Mouse (Mus musculus) Patski (cell line): ENCODE measurements around the gene Nap1l1. TPM values are rescaled to one million over a fixed set of nuclear protein-coding genes. Genes with fewer than 3 reads are reported as not detected.

ENCODE experiments used
- ATAC-seq: fragments of 100-300 bp; one replicate; pipeline ENCODE4 v1.8.0; 2021
- CTCF ChIA-PET: fragments of 350-600 bp; sonication (Branson Sonifier 250); formaldehyde crosslinking; loops from one replicate; lab custom pipeline; 2022; ENCODE audit warnings: inconsistent platforms; lab: Charles Lee
- POLR2A ChIA-PET: fragments of 350-600 bp; sonication (Branson Sonifier 250); formaldehyde crosslinking; loops from one replicate; lab custom pipeline; 2022; ENCODE audit warnings: antibody characterized with exemption, inconsistent platforms; lab: Charles Lee
- DNase-seq: peaks from one replicate; pipeline ENCODE4 v3.0.0-alpha.2; 2011; ENCODE audit warnings: low read depth, low spot score
- H3K27me3 ChIP-seq: fragments of 371-371 bp; one replicate; pipeline ENCODE4 v1.5.1; 2021
- CTCF ChIP-seq: fragments of 100-300 bp; IDR thresholded peaks from one replicate; pipeline ENCODE4 v1.5.1; 2021
- in situ Hi-C: fragments of 300-500 bp; cut with MboI; formaldehyde crosslinking; loops from 3 replicates; pipeline ENCODE4 v1.11.1; 2018; ENCODE audit warnings: low pct_unique_long_range_greater_than_20kb, mixed read lengths
- polyA plus RNA-seq: library from polyadenylated mRNA; unstranded; gene quantifications from one replicate; pipeline ENCODE4 v1.2.3, GENCODE M21; 2021

Nap1l1 gene
- polyA plus RNA-seq, 1 experiment from 2014 or later: 252 TPM

DNA sequence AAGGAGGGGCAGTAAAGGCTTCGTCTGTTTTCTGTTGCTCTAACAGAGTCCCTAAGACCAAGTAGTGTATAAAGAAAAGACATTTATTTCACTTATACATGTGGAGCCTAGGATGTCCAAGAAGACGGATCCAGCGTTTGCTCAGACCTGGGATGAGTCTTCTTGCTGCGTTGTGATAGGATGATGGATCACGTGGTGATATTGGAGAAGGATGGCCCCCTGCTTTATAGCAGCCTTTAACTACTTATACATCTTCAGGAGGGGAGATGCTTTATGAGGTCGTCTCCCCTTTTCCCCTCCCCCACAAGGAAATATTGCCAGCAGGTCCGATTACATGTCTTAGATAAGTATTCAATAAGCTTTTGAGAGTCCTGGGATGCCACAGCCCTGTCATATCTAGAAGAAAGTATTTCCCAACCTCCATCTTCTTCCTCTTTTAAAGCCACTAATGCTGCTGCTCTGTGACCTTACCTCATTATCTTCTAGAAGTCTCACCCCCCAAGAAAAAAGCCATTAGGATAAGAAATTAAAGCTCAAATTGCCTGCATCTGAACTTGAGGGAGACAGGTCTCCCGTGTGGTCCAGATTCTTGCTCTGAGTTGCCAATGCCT is 18.2 kb upstream of the Nap1l1 start:
- POLR2A ChIA-PET: no interaction called here
- no peak for TF ChIP-seq CTCF
- CTCF ChIA-PET: no interaction called here
- H3K27me3 ChIP-seq: peaks cover 3% of the 10 kb centered on the region
- DNase-seq: no peak
- ATAC-seq: no peak
- in situ Hi-C loops: loop anchor here (25.0 kb wide), 1 partner anchor 968 kb away; no protein-coding TSS in a partner anchor

DNA sequence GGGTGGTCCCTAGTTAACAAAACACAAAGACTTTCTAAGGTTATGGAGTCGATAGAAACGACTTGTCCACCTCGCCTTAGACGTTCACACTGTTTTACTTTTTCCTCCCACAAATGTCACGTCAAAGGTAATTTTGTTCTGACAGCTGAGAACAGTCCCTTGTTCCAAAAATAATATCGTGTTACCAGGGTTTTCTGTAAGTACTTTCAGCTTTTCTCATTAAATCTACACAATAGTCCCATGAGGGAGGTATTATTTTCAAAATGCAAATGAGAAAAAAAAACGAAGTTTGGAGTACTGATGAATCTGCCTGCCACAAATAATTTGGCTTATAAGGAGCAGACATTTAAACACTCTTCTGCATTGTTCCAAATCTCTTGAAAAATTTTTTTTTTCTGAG is 14.9 kb upstream of the Nap1l1 start:
- in situ Hi-C loops: loop anchor here (25.0 kb wide), 1 partner anchor 971 kb away; no protein-coding TSS in a partner anchor
- H3K27me3 ChIP-seq: peaks cover 3% of the 10 kb centered on the region
- TF ChIP-seq CTCF: no peak
- ChIA-PET CTCF (no interaction called here), POLR2A (no interaction called here)
- ATAC-seq (no peak), DNase-seq (no peak)

DNA sequence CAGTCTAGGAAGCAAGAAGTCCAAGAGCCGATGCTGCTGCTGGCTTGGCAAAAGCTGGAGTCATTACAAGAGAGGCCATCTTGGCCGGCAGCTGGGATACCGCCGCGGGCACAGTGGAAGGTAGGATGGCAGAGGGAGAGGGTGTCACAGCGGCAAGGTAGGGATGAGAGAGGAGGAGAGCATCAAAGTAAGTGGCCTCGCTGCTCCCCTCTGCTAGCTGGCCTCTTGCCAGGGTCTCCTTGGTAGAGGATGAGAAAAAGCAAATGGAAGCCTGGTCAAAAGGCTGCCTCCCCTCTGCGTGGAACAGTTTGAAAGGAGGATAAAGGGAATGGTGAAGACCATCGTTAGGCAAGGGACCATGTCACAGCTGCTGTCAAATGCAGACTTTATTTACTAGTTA is 14.0 kb upstream of the Nap1l1 start:
- POLR2A ChIA-PET: interaction anchor here (0.6 kb wide), 1 partner anchor 49 kb away, joined by 5 read pairs; no protein-coding TSS in a partner anchor
- CTCF ChIA-PET: no interaction called here
- TF ChIP-seq CTCF: no peak
- in situ Hi-C loops: loop anchor here (25.0 kb wide), 1 partner anchor 972 kb away; no protein-coding TSS in a partner anchor
- no peak for DNase-seq
- no peak for ATAC-seq
- peaks cover 3% of the 10 kb centered on the region for H3K27me3 ChIP-seq

DNA sequence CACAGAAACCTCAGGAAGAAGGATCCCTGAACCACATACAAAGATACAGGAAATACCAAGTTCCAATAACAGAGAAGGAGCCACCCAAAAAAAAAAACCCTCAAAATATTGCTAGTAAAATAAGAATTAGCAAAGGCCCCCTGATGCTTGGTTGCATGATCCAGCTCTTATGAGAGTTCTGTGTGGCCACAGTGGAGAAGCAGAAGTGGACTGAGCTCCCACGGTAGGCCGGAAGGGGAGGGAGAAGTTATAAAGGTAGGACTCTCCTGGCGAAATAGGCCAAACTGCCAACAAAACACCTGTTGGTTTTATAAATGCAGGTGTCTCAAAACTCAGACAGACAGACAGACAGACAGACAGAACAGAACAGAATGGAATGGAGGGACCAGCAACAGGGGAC is 13.1 kb upstream of the Nap1l1 start:
- no peak for DNase-seq
- in situ Hi-C loops: loop anchor here (25.0 kb wide), 1 partner anchor 973 kb away; no protein-coding TSS in a partner anchor
- no peak for ATAC-seq
- peaks cover 3% of the 10 kb centered on the region for H3K27me3 ChIP-seq
- no peak for TF ChIP-seq CTCF
- POLR2A ChIA-PET: no interaction called here
- CTCF ChIA-PET: no interaction called here

DNA sequence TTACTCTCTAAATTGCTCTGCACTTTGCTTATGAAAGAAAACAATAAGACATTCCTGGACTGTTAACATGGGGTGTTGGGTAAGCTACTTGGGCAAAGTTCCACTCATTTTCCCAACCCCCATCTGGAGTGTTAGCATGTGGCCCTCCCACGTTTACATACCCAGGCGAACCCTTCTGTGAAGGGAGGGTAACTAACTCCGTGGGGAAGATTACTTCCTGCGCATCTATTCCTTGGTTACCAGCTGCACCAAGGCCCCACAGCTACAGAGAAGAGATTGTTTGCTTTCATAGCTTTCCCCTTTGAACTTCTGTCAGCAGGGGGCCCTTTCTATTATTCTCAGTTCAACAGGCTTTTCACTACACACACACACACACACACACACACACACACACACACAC is 12.6 kb upstream of the Nap1l1 start:
- DNase-seq: no peak
- CTCF ChIA-PET: no interaction called here
- no peak for ATAC-seq
- POLR2A ChIA-PET: no interaction called here
- peaks cover 3% of the 10 kb centered on the region for H3K27me3 ChIP-seq
- no peak for TF ChIP-seq CTCF
- in situ Hi-C loops: loop anchor here (25.0 kb wide), 1 partner anchor 973 kb away; no protein-coding TSS in a partner anchor

DNA sequence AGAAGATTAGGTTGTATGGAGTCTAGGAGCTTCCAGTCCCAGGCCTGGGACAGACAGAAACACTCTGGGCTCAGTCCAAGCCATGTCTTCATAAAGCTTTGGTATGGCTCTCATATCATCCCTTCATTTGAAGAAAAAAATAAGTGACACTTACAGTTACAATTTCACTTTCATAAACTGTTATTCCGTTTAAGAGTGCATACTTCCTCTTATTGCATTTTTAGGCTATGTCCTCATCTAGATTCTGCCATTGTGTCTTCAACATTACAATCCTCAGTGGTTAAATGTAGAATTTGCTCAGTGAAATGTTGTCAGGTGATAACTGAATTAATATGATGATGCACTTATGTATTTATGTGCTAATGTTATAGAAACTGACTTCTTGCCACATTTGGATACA is 8.2 kb upstream of the Nap1l1 start:
- ATAC-seq: no peak
- TF ChIP-seq CTCF: no peak
- CTCF ChIA-PET: no interaction called here
- DNase-seq: no peak
- in situ Hi-C loops: loop anchor here (25.0 kb wide), 1 partner anchor 978 kb away; no protein-coding TSS in a partner anchor
- no peaks in the 10 kb centered on the region for H3K27me3 ChIP-seq
- POLR2A ChIA-PET: interaction anchor here (0.6 kb wide), 1 partner anchor 57 kb away, joined by 5 read pairs; no protein-coding TSS in a partner anchor

DNA sequence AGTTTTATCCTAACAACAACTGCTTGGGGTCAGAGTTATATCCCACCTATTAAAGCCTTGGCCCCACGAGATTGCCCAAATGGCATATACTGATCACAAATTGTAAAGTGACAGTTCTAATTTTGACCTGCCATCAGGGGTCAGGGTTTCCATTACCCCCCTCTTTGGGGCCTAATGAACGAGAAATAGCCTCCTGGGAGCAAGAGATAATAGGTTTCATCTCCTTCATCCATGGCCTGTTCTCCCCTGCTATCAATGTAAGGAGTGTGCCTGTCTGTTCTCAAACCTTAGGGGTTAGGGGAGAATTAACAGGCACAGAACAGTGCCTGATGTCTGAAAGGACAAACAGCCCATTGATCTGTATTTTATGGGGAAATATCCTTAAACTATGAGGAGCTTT is 7.6 kb upstream of the Nap1l1 start:
- POLR2A ChIA-PET: no interaction called here
- ATAC-seq (no peak), DNase-seq (no peak)
- no peaks in the 10 kb centered on the region for H3K27me3 ChIP-seq
- in situ Hi-C loops: loop anchor here (25.0 kb wide), 1 partner anchor 978 kb away; no protein-coding TSS in a partner anchor
- no peak for TF ChIP-seq CTCF
- CTCF ChIA-PET: no interaction called here

DNA sequence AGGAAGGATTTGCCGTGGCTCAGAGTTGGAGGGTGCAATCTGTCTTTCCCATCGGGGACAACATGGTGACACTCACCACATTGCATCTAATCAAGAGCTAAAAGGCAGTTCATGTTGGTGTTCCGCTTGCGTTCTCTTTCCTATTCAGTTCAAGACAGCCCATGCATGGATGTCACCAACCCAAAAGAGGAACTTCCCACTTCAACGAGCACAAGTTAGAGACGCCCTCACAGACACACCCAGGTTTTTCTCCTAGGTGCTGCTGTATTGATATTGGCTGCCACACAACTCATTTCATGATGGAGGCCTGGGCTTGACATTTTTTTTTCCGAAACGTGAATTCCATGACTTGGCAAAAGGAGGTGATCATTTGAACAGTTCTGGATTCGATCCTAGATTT is 1.9 kb upstream of the Nap1l1 start:
- ATAC-seq (no peak), DNase-seq (no peak)
- no peak for TF ChIP-seq CTCF
- ChIA-PET CTCF (interaction anchor here (1.4 kb wide), 1 partner anchor 81 kb away, joined by 3 read pairs; no protein-coding TSS in a partner anchor), POLR2A (no interaction called here)
- no peaks in the 10 kb centered on the region for H3K27me3 ChIP-seq
- in situ Hi-C loops: loop anchor here (25.0 kb wide), 1 partner anchor 984 kb away; no protein-coding TSS in a partner anchor

DNA sequence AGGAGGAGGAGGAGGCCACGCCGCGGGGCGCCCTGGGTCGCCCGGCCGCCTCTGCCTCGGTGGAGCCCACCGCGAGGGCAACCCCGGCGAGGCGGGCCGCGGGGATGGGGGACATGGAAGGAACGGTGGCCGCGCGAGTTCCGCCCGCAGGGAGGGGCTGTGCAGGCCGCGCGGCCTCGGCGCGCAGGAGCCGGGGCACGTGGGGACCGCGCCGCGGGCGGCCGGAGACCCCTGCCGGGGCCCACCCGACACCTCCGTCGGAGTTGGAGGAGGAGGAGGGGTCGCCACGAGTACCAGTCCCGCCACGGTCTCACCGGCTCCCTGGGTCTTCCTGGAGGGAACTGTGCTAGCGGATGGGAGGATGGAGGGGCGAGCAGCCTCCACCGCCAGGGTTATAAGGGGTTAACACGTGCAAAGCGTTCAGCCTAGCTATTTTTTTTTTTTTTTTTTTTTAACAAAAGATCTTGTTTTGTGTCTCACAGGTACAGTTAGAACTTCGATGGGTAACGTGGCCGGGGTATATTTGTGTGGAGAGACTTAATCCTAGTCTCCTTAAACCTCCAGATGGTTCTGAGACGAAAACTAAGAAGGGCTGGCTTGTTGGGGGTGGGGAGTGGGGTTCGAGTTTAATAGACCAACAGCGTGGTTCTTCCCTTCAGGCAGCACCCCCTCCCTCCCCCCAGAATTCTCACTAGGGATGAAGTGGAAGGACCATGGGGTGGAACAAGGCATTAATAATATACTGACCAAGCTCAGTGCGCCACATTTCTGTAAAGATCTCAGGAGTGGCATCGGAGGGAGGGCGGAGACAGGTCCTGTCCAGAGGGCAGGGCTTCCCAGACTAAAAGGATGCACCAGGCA is 718 bp downstream of the Nap1l1 start:
- peak; percentile 49 for ATAC-seq
- in situ Hi-C loops: loop anchor here (25.0 kb wide), 1 partner anchor 986 kb away; no protein-coding TSS in a partner anchor
- no peak for DNase-seq

DNA sequence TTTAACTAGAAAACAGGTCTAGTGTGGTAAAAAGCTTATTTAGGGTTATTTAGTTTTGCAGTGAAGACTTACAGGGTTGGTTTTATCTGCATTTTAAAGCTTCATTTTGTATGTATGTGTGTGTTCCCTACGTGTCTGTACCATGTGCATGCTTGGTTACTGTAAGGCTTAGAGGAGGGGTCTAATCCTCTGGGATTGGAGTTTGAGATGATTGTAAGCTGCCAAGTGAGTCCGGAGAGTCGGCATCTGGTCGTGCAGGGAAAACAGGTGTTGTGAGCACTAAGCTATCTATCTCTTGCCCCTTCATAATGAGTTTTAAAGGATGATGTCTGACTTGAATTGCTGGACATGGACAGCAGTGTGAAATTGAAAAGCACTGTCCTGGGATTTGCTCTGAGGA is 3.3 kb downstream of the Nap1l1 start:
- POLR2A ChIA-PET: interaction anchor here (0.6 kb wide), 1 partner anchor 29 kb away, joined by 5 read pairs; no protein-coding TSS in a partner anchor
- no peak for DNase-seq
- ATAC-seq: no peak
- H3K27me3 ChIP-seq: no peaks in the 10 kb centered on the region
- TF ChIP-seq CTCF: no peak
- in situ Hi-C loops: loop anchor here (5.0 to 25.0 kb wide), 3 partner anchors 254 to 689 kb away; partner anchors contain the start of genes Caps2 and Glipr1l3
- CTCF ChIA-PET: interaction anchor here (0.8 to 1.5 kb wide), 2 partner anchors 26 to 175 kb away, joined by 3 read pairs; no protein-coding TSS in a partner anchor

More for the DNA sequence above, 718 bp downstream of the Nap1l1 start:
- no peaks in the 10 kb centered on the region for H3K27me3 ChIP-seq
- ChIA-PET POLR2A (interaction anchor here (1.2 kb wide), 1 partner anchor 86 kb away, joined by 3 read pairs; no protein-coding TSS in a partner anchor), CTCF (interaction anchor here (0.6 to 0.9 kb wide), 4 partner anchors 12 to 216 kb away, joined by 3 read pairs; no protein-coding TSS in a partner anchor)
- no peak for TF ChIP-seq CTCF
